In genomic region chr7:118595228-118595627, GRCm38 (mm10) we compare ENCODE assay signal across 8 mouse cellular contexts. TPM values are rescaled to one million over a fixed set of nuclear protein-coding genes. Genes with fewer than 3 reads are reported as not detected.
DNase-seq lines count a peak whose midpoint lies in the region; ATAC-seq lines count a peak whose summit lies in the region.

No protein-coding gene starts in this region.

- DNase-seq in adrenal gland, adult 18-20 months (ENCODE audit: low spot score in 2 of 2) = peak; percentile 90 to 92
- peak; percentile 97 for DNase-seq in embryo, embryonic 10 days (ENCODE audit: low spot score)
- peak; percentile 92 for DNase-seq in gastrocnemius, postnatal 14 days
- DNase-seq in induced T-regulatory cell, adult 2 months (ENCODE audit: low read depth) = peak; percentile 83
- peak; percentile 56 to 95 for DNase-seq in left cerebral cortex, adult 9 months (ENCODE audit: low spot score in 2 of 2)
- DNase-seq in right cerebral cortex, postnatal 14 days = peak; percentile 98
- DNase-seq in yolk sac, embryonic 10.5 days (ENCODE audit: low spot score) = peak; percentile 83

- peak; percentile 96 for ATAC-seq in megakaryocyte progenitor cell, adult 5-6 weeks (replicated peaks; ENCODE audit: poor library complexity)

- intact Hi-C loops in gastrocnemius, postnatal 14 days (cut with DNase I; ENCODE audit: low total_unique reads) = loop anchor here (5.0 kb wide), 1 partner anchor 92 kb away; no protein-coding TSS in a partner anchor

RNA-seq across cellular contexts. Expression of gene Tmc5, which starts 1.9 kb away (rescaled TPM):
- under 1 TPM in 1 of 2 experiments, not detected in 1; 0.06 TPM for total RNA-seq in adrenal gland, adult 18-20 months (2021)
- total RNA-seq in gastrocnemius, postnatal 14 days (2021) = under 1 TPM; 0.13 to 0.53 TPM
- not detected in 2 replicates for total RNA-seq in megakaryocyte progenitor cell, adult 5-6 weeks (2015)
- not detected in 2 replicates for total RNA-seq in megakaryocyte progenitor cell, adult 5-6 weeks (2017)

RNA-seq across cellular contexts. Expression of gene Tmc7, which starts 10.7 kb away (rescaled TPM):
- 1 to 10 TPM in 1 of 2 experiments, under 1 TPM in 1; 0.36 to 1.3 TPM for total RNA-seq in adrenal gland, adult 18-20 months (2021)
- 1 to 10 TPM; 7.8 to 8.7 TPM for total RNA-seq in gastrocnemius, postnatal 14 days (2021)
- total RNA-seq in megakaryocyte progenitor cell, adult 5-6 weeks (2015) = 0.29 and 0.84 TPM in 2 replicates
- 0.20 and 0.33 TPM in 2 replicates for total RNA-seq in megakaryocyte progenitor cell, adult 5-6 weeks (2017)

Comparison
In these comparisons a context has a peak if more than half of its experiments do, and no peak if none do; other contexts are left out.
1. Peak in every context shown above with its lines: DNase-seq and ATAC-seq.